Mouse (Mus musculus) myocyte (in vitro differentiated cells): ENCODE results near the gene Ppm1n. TPM values are rescaled to one million over a fixed set of nuclear protein-coding genes. Genes with fewer than 3 reads are reported as not detected.

Experiments
- H3K27me3 ChIP-seq: one replicate; pipeline ENCODE4 v1.6.1; 2011; ENCODE audit not compliant: control insufficient read depth, insufficient read depth, insufficient read length
- H3K36me3 ChIP-seq: one replicate; pipeline ENCODE4 v1.6.1; 2011; ENCODE audit not compliant: control insufficient read depth, insufficient read depth
- H3K4me2 ChIP-seq: one replicate; pipeline ENCODE4 v1.6.1; 2011; ENCODE audit warnings: low read depth, control low read depth
- H3K4me3 ChIP-seq: one replicate; pipeline ENCODE4 v1.5.1; 2011; ENCODE audit warnings: mild to moderate bottlenecking, control low read depth, moderate library complexity
- H3K79me2 ChIP-seq: one replicate; pipeline ENCODE4 v1.6.1; 2011; ENCODE audit not compliant: control insufficient read depth, insufficient read depth
- H3ac ChIP-seq: one replicate; pipeline ENCODE4 v1.6.1; 2011; ENCODE audit not compliant: control insufficient read depth, insufficient read length
- CEBPB ChIP-seq: IDR thresholded peaks from 2 replicates; pipeline ENCODE4 v1.6.1; 2011; ENCODE audit warnings: mild to moderate bottlenecking, moderate library complexity; ENCODE audit not compliant: poor library complexity, insufficient read depth, severe bottlenecking
- E2F4 ChIP-seq: IDR thresholded peaks from one replicate; pipeline ENCODE4 v1.6.1; 2011; ENCODE audit warnings: mild to moderate bottlenecking, control low read depth, moderate library complexity; ENCODE audit not compliant: insufficient read depth
- MAX ChIP-seq: IDR thresholded peaks from one replicate; pipeline ENCODE4 v1.6.1; 2011; ENCODE audit warnings: low read depth, mild to moderate bottlenecking, control low read depth
- MYOD1 ChIP-seq, 3 experiments: IDR thresholded peaks; one replicate each; pipeline ENCODE4 v1.6.1; 2011; ENCODE audit warnings: control low read depth in 2 of 3, low read depth in 2 of 3, mild to moderate bottlenecking in 2 of 3, moderate library complexity in 1 of 3; ENCODE audit not compliant: insufficient read length in 2 of 3, control insufficient read depth in 1 of 3
- MYOG ChIP-seq, 3 experiments: IDR thresholded peaks; one replicate each; pipeline ENCODE4 v1.6.1; 2011; ENCODE audit warnings: control low read depth in 2 of 3, low read depth in 2 of 3, mild to moderate bottlenecking in 2 of 3; ENCODE audit not compliant: insufficient read length in 2 of 3, control insufficient read depth in 1 of 3, insufficient read depth in 1 of 3
- POLR2A ChIP-seq: IDR thresholded peaks from one replicate; pipeline ENCODE4 v1.6.1; 2011; ENCODE audit warnings: low read depth, mild to moderate bottlenecking, control low read depth, moderate library complexity; ENCODE audit not compliant: insufficient read length
- POLR2AphosphoS2 ChIP-seq: IDR thresholded peaks from one replicate; pipeline ENCODE4 v1.6.1; 2011; ENCODE audit warnings: low read depth, control low read depth; ENCODE audit not compliant: insufficient read length
- REST ChIP-seq: IDR thresholded peaks from one replicate; pipeline ENCODE4 v1.6.1; 2011; ENCODE audit warnings: mild to moderate bottlenecking, control low read depth, moderate library complexity; ENCODE audit not compliant: insufficient read depth, insufficient read length
- SRF ChIP-seq: IDR thresholded peaks from one replicate; pipeline ENCODE4 v1.6.1; 2011; ENCODE audit warnings: low read depth; ENCODE audit not compliant: control insufficient read depth, insufficient read length
- TCF12 ChIP-seq: IDR thresholded peaks from one replicate; pipeline ENCODE4 v1.6.1; 2011; ENCODE audit warnings: mild to moderate bottlenecking, control low read depth; ENCODE audit not compliant: poor library complexity, insufficient read depth, severe bottlenecking
- TCF3 ChIP-seq: IDR thresholded peaks from one replicate; pipeline ENCODE4 v1.6.1; 2011; ENCODE audit warnings: low read depth, control low read depth; ENCODE audit not compliant: insufficient read length
- USF1 ChIP-seq: IDR thresholded peaks from one replicate; pipeline ENCODE4 v1.6.1; 2011; ENCODE audit warnings: low read depth, mild to moderate bottlenecking, control low read depth, moderate library complexity
- polyA plus RNA-seq: library from polyadenylated mRNA; unstranded; fragments of >200 nt; fragmentation: generic; extraction: Trizol; gene quantifications from one replicate; pipeline ENCODE4 v1.2.1, GENCODE M21; 2012; ENCODE audit warnings: missing spikeins

Ppm1n gene
- polyA plus RNA-seq, 1 experiment: 0.42 TPM

DNA sequence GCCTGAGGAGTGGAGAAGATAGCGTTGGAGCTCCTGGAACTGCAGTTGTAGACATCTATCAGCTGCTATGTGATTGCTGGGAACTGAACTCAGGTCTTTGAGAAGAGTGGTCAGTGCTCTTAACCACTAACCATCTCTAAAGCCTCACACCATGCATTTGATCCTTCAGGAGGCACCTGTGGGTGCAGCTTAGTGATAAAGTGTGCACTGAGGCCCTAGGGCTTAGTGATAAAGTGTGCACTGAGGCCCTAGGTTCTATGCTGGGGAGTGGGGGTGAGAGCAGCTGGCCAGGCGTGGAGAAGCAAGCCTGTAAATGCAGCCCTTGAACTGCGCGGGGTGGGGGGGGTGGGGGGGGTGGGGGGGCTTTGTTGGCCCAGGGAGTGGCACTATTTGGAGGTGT, 39.9 kb downstream of the Ppm1n start:
- peak overlapping the region; percentile 5 for H3K4me2 ChIP-seq
- H3K36me3 ChIP-seq: no peaks in the 10 kb centered on the region
- no peak overlapping the region for H3ac ChIP-seq
- TF ChIP-seq TCF3 (no peak), MAX (no peak), POLR2A (no peak), MYOD1 (IDR thresholded peaks at IDR 0.05; ENCODE audit: control insufficient read depth in 1 of 3, insufficient read length in 2 of 3, low read depth in 2 of 3) (no peak), MYOG (IDR thresholded peaks at IDR 0.05; ENCODE audit: control insufficient read depth in 1 of 3, insufficient read depth in 1 of 3, insufficient read length in 2 of 3, low read depth in 2 of 3) (no peak)
- peaks cover 36% of the 10 kb centered on the region for H3K79me2 ChIP-seq
- H3K27me3 ChIP-seq: no peaks in the 10 kb centered on the region
- no peak overlapping the region for H3K4me3 ChIP-seq

DNA sequence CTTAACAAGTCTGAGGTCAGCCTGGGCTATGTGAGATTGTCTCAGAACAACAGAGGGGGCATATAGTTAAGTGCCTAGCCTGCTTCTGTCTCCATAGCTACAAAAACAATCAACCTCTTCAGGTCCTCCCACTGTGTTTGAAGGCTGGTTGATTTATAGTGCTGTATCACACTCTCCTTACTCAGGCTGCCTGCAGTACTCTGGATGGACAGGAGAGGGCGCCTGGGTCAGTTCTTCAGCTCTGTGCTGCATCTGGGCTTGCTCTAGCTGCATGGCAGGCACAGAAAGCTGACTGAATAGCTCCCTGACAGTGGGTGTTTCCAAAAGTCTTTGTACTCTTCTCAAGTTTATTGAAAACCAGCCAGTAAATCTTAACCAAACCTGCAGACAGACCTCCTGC, 40.4 kb downstream of the Ppm1n start:
- Histone ChIP-seq H3K4me2 (no peak overlapping the region), H3K79me2 (peaks cover 38% of the 10 kb centered on the region), H3K36me3 (no peaks in the 10 kb centered on the region), H3K4me3 (no peak overlapping the region), H3ac (no peak overlapping the region), H3K27me3 (no peaks in the 10 kb centered on the region)
- TF ChIP-seq POLR2AphosphoS2 (no peak), E2F4 (no peak), USF1 (no peak), SRF (no peak), POLR2A (no peak), TCF3 (no peak), MYOD1 (IDR thresholded peaks at IDR 0.05; ENCODE audit: control insufficient read depth in 1 of 3, insufficient read length in 2 of 3, low read depth in 2 of 3) (no peak), MAX (no peak)

DNA sequence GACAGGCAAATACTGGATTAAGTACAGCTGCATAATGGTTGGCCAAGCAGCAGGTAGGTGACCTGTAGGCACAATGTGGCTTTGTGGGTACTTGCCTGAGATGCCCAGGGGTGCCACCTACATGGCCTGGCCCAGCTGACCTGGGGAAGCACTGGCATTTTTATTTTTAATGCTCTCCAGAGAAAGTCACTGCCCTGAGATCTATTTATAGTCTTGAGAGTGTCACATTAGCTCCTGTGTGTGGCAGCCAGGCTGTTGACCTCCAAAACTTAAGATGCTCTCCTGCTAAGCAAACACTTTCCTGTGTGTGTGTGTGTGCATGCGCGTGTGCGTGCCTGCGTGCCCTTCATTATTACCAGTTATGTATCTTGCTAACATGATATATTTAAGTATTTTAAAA, 41.5 kb downstream of the Ppm1n start:
- Histone ChIP-seq H3K4me2 (no peak overlapping the region), H3K36me3 (no peaks in the 10 kb centered on the region), H3K27me3 (no peaks in the 10 kb centered on the region), H3K79me2 (peaks cover 46% of the 10 kb centered on the region), H3K4me3 (no peak overlapping the region), H3ac (no peak overlapping the region)
- TF ChIP-seq POLR2AphosphoS2 (no peak), MYOD1 (IDR thresholded peaks at IDR 0.05; ENCODE audit: control insufficient read depth in 1 of 3, insufficient read length in 2 of 3, low read depth in 2 of 3) (no peak), USF1 (no peak), SRF (no peak), E2F4 (no peak), POLR2A (no peak), CEBPB (no peak), TCF3 (no peak), MYOG (IDR thresholded peaks at IDR 0.05; ENCODE audit: control insufficient read depth in 1 of 3, insufficient read depth in 1 of 3, insufficient read length in 2 of 3, low read depth in 2 of 3) (no peak), TCF12 (no peak), REST (no peak), MAX (no peak)

DNA sequence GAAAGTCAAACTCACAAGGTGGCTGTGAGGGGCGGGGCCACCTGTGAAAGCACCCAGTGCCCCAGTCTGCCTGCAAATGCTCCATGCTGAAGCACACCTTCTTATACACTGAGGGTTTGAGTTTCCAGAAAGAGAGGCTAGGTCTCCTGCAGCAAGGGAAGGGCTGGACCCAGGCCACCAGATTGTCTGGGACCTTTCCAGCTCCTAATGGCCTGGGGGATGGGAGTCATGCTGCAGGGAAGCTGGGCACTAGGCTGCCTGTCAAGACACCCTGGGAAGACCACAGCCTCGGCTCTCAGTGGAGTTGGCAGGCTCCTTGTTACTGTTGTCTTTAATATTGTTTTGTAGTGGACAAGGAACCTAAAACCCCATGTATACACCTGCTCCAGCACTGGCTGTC, 43.5 kb downstream of the Ppm1n start:
- Histone ChIP-seq H3K79me2 (peaks cover 49% of the 10 kb centered on the region), H3K36me3 (no peaks in the 10 kb centered on the region), H3K4me2 (no peak overlapping the region), H3K27me3 (no peaks in the 10 kb centered on the region), H3ac (no peak overlapping the region), H3K4me3 (no peak overlapping the region)
- TF ChIP-seq MYOG (IDR thresholded peaks at IDR 0.05; ENCODE audit: control insufficient read depth in 1 of 3, insufficient read depth in 1 of 3, insufficient read length in 2 of 3, low read depth in 2 of 3) (no peak), POLR2AphosphoS2 (no peak), REST (no peak), TCF3 (no peak), CEBPB (no peak), TCF12 (no peak), E2F4 (no peak), POLR2A (no peak), SRF (no peak)

DNA sequence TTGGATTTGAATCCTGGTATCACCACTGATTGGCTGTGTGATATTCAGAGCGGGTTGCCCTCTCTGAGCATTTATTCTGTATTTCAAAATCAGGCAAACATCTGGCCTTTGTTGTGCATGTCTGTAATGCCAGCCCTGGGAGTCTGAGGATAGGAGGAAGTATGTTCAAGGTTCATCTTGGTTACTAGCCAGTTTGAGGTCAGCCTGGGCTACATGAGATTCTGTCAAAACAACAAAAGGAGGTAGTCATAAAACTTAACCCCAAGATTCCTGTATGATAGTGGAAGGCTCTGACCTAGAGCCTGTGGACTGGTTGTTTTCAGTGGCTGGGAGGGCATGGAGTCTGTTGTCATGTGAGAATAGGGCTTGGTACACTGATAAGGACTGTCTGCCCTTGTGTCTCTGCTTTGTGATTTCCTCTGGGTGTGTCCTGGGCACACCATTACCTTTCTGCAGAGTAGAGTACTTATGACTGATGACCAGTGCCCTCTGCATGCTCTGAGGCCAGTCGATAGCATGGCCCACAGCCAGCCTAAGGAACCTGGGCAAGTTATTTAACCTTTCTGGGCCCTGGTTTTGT, 44.7 kb downstream of the Ppm1n start:
- H3K27me3 ChIP-seq: no peaks in the 10 kb centered on the region
- H3K36me3 ChIP-seq: no peaks in the 10 kb centered on the region

More for the DNA sequence above, 44.7 kb downstream of the Ppm1n start:
- no peak for TF ChIP-seq POLR2A
- no peak for TF ChIP-seq MAX
- TF ChIP-seq MYOD1 (IDR thresholded peaks at IDR 0.05; ENCODE audit: control insufficient read depth in 1 of 3, insufficient read length in 2 of 3, low read depth in 2 of 3): no peak
- TF ChIP-seq USF1: no peak
- no peak for TF ChIP-seq POLR2AphosphoS2
- TF ChIP-seq SRF: no peak
- TF ChIP-seq TCF12: no peak
- TF ChIP-seq CEBPB: no peak
- Histone ChIP-seq H3K79me2 (peaks cover 61% of the 10 kb centered on the region), H3K4me3 (no peak overlapping the region), H3K4me2 (no peak overlapping the region), H3ac (no peak overlapping the region)
